Mouse (Mus musculus): ENCODE results near the gene Gabpa.

- TF ChIP-seq POLR2AphosphoS5 (IDR thresholded peaks at IDR 0.05; ENCODE audit: insufficient replicate concordance, low read depth, low read length) (no peak), CTCF (IDR thresholded peaks at IDR 0.05; ENCODE audit: low read depth, low read length) (no peak)
These were observed 26.9 kb upstream of the Gabpa start for GRCm38 (mm10) chr16:84807874-84808273.
